Mouse (Mus musculus) neural tube, embryonic 15.5 days (tissue): Measurements from ENCODE around the gene Cenpf. TPM values are rescaled to one million over a fixed set of nuclear protein-coding genes. Genes with fewer than 3 reads are reported as not detected.

Source experiments
- ATAC-seq: fragments of 200-750 bp; cut with Nextera tagmentation; 2 replicates; pipeline ENCODE4 v1.8.0; 2017; ENCODE audit warnings: mild to moderate bottlenecking, moderate TSS enrichment, moderate library complexity; ENCODE audit not compliant: low FRiP score
- H3K27ac ChIP-seq: fragments of 300-500 bp; sonication (generic); replicated peaks from 2 replicates; pipeline ENCODE4 v1.5.1; 2015; ENCODE audit warnings: mild to moderate bottlenecking, inconsistent platforms
- H3K27me3 ChIP-seq: fragments of 300-500 bp; sonication (generic); replicated peaks from 2 replicates; pipeline ENCODE4 v1.6.1; 2015; ENCODE audit warnings: inconsistent platforms
- H3K36me3 ChIP-seq: fragments of 300-500 bp; sonication (generic); 2 replicates; pipeline ENCODE4 v1.6.1; 2015; ENCODE audit warnings: inconsistent platforms
- H3K4me1 ChIP-seq: fragments of 300-500 bp; sonication (generic); 2 replicates; pipeline ENCODE4 v1.6.1; 2015; ENCODE audit warnings: inconsistent platforms
- H3K4me2 ChIP-seq: fragments of 300-500 bp; sonication (generic); 2 replicates; pipeline ENCODE4 v1.6.1; 2015; ENCODE audit warnings: inconsistent platforms, mild to moderate bottlenecking, moderate library complexity
- H3K4me3 ChIP-seq: fragments of 300-500 bp; sonication (generic); replicated peaks from 2 replicates; pipeline ENCODE4 v1.5.1; 2015; ENCODE audit warnings: mild to moderate bottlenecking, inconsistent platforms
- H3K9ac ChIP-seq: fragments of 300-500 bp; sonication (generic); replicated peaks from 2 replicates; pipeline ENCODE4 v1.6.1; 2015; ENCODE audit warnings: mild to moderate bottlenecking, inconsistent platforms
- H3K9me3 ChIP-seq: fragments of 300-500 bp; sonication (generic); replicated peaks from 2 replicates; pipeline ENCODE4 v1.6.1; 2016; ENCODE audit warnings: inconsistent platforms
- WGBS: fragments of 180-500 bp; shearing (Covaris S2); methylation state at CpG from one replicate; pipeline ENCODE4 v1.1.7; 2015; ENCODE audit warnings: mixed read lengths; 5-methylcytosine and 5-hydroxymethylcytosine counted together
- polyA plus RNA-seq: library from polyadenylated mRNA; unstranded; fragments of >200 nt; fragmentation: Nextera tagmentation; extraction: Ambion mirVana; gene quantifications from 2 replicates; pipeline ENCODE4 v1.2.1, GENCODE M21; 2015

Gene Cenpf
- polyA plus RNA-seq, 1 experiment from 2014 or later, result 11.2 TPM

DNA sequence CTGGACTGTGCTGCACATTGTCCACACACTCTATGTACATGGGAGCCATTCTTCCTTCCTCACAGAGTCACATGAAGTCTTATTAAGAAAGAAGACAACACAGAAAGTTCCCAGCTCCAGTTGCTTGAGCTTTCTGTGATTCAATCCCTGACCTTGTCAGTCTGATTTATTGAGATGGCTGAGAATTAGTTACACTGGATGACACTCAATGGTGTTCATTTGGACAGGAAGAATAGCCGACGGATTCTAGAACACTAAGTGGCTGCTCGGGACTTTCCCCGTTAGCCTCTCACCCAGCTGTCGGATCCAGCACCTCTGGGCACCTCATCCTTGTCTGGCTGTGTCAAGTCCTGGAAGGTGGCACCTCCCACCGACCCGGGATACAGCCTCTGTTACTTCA, 63.1 kb downstream of the Cenpf start:
- H3K4me1 ChIP-seq, result no peaks in the 10 kb centered on the region
- H3K36me3 ChIP-seq, result no peaks in the 10 kb centered on the region
- H3K27me3 ChIP-seq, result no peaks in the 10 kb centered on the region
- H3K27ac ChIP-seq, result no peak overlapping the region
- no peak overlapping the region for H3K9ac ChIP-seq
- H3K9me3 ChIP-seq, result no peaks in the 10 kb centered on the region
- WGBS, result 21% methylated on average over 7 of the region's 7 CpGs
- H3K4me2 ChIP-seq, result no peak overlapping the region
- no peak for ATAC-seq
- no peak overlapping the region for H3K4me3 ChIP-seq

DNA sequence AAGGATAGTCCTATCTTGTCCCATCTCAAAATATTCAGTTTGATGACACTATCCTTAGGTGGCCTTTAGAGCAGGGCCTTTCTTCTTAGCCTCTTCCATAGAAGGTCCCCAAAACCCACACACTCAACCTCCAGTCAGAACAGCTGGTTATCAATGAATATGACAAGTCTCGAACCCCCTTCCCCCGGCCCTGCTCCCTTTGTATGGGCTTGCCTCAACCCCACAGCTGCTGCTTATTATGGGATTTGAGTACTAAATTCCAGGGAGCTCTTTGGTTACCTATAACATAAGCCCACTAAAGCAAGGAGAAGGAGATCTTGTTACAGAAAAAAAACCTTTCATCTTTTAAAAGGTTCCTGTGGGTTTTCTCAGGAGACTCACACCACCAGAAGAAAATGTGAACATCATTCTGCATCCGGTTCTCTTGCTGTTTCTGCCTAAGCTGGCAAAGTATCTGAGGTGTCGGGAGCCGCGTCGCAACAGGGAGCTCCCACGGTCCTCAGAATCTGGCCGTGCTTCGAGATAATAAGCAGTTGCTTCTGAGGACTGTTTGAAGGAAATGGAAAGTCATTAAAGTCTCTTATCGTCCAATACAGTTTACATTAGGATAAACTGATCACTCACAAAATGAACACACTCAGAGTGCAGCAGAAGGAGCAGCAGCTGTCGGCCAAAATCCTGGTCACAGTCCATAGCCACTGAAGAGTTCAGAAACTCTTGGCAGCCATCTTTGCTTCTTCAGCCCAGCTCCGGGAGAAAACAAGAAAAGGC, 68.7 kb downstream of the Cenpf start:
- Histone ChIP-seq H3K4me1 (no peaks in the 10 kb centered on the region), H3K27me3 (no peaks in the 10 kb centered on the region), H3K27ac (no peak overlapping the region), H3K36me3 (no peaks in the 10 kb centered on the region), H3K9me3 (no peaks in the 10 kb centered on the region), H3K4me2 (no peak overlapping the region), H3K9ac (no peak overlapping the region), H3K4me3 (no peak overlapping the region)
- WGBS, result 74% methylated on average over 13 of the region's 13 CpGs
- ATAC-seq, result no peak

DNA sequence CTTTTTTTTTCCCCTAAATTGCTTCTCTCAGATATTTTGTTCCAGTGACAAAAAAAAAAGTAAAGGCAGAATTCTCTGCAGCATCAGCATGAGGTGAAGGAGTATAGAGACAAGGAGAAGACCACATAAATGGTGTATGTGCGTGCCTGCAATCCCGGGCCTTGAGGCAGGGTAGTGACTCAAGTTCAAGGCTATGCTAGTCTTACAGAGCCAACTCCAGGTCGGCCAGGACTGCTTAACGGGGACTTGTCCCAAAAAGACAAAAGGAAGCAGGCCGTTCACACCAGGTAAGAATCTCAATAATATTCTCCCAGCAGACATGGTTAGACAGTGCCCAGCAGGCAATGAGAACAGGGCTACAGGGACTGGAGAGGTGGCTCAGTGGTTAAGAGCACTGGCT, 70.5 kb downstream of the Cenpf start:
- Histone ChIP-seq H3K27ac (no peak overlapping the region), H3K9ac (no peak overlapping the region), H3K9me3 (no peaks in the 10 kb centered on the region), H3K36me3 (no peaks in the 10 kb centered on the region), H3K4me1 (no peaks in the 10 kb centered on the region), H3K4me2 (no peak overlapping the region), H3K4me3 (no peak overlapping the region), H3K27me3 (no peaks in the 10 kb centered on the region)
- ATAC-seq, result no peak
- WGBS, result 88% methylated on average over 5 of the region's 5 CpGs

DNA sequence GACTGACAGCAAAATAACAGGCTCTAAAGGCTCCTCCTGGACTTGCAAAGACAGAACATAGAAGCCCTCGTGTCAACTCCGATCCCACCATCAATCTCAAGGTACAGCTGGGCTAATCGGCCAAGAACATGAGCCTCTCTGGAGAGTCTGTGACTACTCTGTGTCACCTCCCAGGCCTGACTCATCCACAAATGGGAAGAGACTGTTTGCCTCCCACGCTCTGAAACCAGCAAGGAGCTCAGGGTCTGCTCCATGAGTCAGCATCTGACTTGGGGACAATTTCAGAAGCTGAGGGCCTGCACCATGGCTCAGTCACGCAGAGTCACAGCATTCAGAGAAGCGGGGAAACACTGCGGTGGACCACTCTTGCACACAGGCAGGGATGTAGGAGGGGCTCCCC, 72.6 kb downstream of the Cenpf start:
- H3K27ac ChIP-seq, result no peak overlapping the region
- no peaks in the 10 kb centered on the region for H3K27me3 ChIP-seq
- ATAC-seq, result no peak
- H3K4me1 ChIP-seq, result no peaks in the 10 kb centered on the region
- H3K4me3 ChIP-seq, result no peak overlapping the region
- H3K9ac ChIP-seq, result no peak overlapping the region
- 92% methylated on average over 7 of the region's 7 CpGs for WGBS
- no peaks in the 10 kb centered on the region for H3K9me3 ChIP-seq
- no peaks in the 10 kb centered on the region for H3K36me3 ChIP-seq
- no peak overlapping the region for H3K4me2 ChIP-seq

DNA sequence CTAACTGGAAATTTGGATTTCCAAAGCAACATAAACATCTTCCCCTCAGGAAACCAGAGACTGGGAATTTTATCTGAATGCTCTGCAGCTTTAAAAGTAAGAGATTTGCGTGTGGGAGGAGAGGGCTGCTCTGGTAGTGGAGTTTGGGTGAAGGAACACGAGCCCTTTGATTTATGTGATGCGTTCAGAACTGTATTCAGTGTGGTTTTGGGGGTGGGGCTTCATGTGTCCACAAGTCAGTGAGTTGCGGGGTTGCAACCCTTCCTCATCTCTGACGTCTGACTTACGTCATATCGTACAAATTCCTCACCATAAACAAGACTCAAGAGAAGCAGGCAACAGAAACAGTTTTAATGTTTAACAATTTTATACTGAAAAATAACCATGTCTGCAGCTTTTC, 74.8 kb downstream of the Cenpf start:
- H3K4me3 ChIP-seq, result no peak overlapping the region
- no peaks in the 10 kb centered on the region for H3K4me1 ChIP-seq
- WGBS, result 67% methylated on average over 7 of the region's 7 CpGs
- no peak overlapping the region for H3K9ac ChIP-seq
- no peak overlapping the region for H3K27ac ChIP-seq
- no peaks in the 10 kb centered on the region for H3K9me3 ChIP-seq
- H3K4me2 ChIP-seq, result no peak overlapping the region
- ATAC-seq, result no peak
- no peaks in the 10 kb centered on the region for H3K36me3 ChIP-seq
- no peaks in the 10 kb centered on the region for H3K27me3 ChIP-seq

DNA sequence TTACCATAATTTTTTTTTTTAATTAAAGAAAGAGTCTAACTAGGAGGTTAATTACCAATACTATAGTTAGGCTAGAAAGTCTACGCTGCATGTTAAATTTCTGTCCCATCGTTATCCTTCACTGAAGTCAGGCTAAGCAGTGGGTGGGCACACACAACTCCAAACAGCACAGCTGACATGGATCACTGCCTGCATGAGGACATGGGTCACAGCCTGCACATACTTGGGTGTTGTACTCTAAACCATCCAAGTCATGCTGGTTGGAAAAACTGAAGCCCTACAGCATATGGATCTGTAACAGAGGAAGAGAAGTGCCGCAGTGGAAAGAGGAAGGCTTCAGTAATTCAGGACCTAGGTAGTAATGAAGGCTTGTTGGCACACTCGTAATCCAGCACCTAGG, 76.1 kb downstream of the Cenpf start:
- 83% methylated on average over 4 of the region's 4 CpGs for WGBS
- Histone ChIP-seq H3K27me3 (no peaks in the 10 kb centered on the region), H3K36me3 (no peaks in the 10 kb centered on the region), H3K9me3 (no peaks in the 10 kb centered on the region), H3K27ac (no peak overlapping the region), H3K4me2 (no peak overlapping the region), H3K4me3 (no peak overlapping the region), H3K4me1 (no peaks in the 10 kb centered on the region), H3K9ac (no peak overlapping the region)
- ATAC-seq, result no peak

DNA sequence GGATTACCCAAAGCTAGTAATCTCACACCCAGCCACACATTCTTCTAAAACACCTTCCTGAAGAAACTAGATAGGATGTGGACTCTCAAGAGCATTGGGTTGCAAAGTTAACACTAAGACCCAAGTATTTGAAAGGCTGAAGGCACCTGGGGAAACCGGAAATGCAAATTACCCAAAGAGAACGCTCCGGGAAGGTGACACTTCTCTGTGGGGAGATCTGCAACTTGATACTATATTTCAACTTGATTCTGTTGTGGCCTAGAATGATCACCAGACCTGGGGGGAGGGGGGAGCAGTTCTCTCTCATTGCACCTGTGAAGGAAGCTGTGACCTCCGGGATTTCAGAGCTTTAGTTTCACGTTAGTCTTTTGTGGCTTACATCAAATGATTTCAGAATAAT, 79.2 kb downstream of the Cenpf start:
- WGBS, result 38% methylated on average over 5 of the region's 5 CpGs
- Histone ChIP-seq H3K27me3 (no peaks in the 10 kb centered on the region), H3K9ac (no peak overlapping the region), H3K4me2 (no peak overlapping the region), H3K36me3 (no peaks in the 10 kb centered on the region), H3K27ac (no peak overlapping the region), H3K9me3 (no peaks in the 10 kb centered on the region), H3K4me1 (no peaks in the 10 kb centered on the region), H3K4me3 (no peak overlapping the region)
- no peak for ATAC-seq

DNA sequence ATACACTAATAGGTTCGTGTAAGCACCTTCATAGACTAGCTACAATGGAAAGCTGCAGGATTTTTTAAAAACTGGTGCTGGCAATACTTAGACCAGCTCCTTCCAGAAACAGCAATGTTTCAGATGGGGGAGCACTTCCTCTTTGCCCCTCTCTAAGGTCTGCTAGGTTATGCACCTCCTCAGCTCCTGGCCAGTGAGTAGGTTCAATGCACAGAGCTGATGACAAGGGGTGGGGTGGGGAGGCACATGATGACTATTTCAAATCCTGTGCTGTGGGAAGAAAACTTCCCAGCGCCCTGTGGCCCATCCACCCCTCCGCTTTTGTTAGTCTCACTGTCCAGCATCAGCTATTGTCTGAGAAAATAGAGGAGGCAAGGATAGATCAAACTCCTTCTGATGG, 79.8 kb downstream of the Cenpf start:
- ATAC-seq, result no peak
- no peak overlapping the region for H3K4me3 ChIP-seq
- H3K27me3 ChIP-seq, result no peaks in the 10 kb centered on the region
- no peaks in the 10 kb centered on the region for H3K4me1 ChIP-seq
- H3K4me2 ChIP-seq, result no peak overlapping the region
- 75% methylated on average over 3 of the region's 3 CpGs for WGBS
- no peaks in the 10 kb centered on the region for H3K9me3 ChIP-seq
- no peak overlapping the region for H3K9ac ChIP-seq
- H3K36me3 ChIP-seq, result no peaks in the 10 kb centered on the region
- H3K27ac ChIP-seq, result no peak overlapping the region

DNA sequence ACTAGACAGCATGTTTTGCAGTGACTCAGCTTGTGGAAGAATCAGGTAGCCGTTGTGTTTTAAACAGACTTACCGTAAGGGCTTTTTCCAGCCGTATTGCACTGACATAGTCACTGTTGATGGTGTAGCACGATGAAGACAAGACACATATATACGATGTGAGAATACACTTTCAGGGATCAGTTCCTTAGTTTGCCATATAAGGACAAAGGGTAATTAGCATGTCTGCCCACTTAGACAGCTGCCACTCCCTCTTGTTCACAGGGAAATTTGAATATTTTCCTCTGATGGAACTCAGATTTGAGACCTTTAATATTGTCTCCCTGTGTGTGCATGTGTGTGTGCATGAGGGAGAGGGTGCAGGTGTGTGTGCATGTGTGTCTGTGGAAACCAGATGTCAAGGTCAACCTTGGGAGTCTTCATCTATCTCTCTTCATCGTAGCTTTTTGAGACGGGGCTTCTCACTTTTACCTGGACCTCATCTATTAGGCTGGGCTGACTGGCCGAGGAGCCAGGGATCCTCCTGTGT, 82.2 kb downstream of the Cenpf start:
- H3K9me3 ChIP-seq, result no peaks in the 10 kb centered on the region
- no peak overlapping the region for H3K4me3 ChIP-seq
- no peak overlapping the region for H3K27ac ChIP-seq
- 93% methylated on average over 8 of the region's 8 CpGs for WGBS
- H3K27me3 ChIP-seq, result no peaks in the 10 kb centered on the region
- H3K4me1 ChIP-seq, result no peaks in the 10 kb centered on the region
- no peaks in the 10 kb centered on the region for H3K36me3 ChIP-seq
- H3K9ac ChIP-seq, result no peak overlapping the region
- no peak for ATAC-seq
- H3K4me2 ChIP-seq, result no peak overlapping the region

DNA sequence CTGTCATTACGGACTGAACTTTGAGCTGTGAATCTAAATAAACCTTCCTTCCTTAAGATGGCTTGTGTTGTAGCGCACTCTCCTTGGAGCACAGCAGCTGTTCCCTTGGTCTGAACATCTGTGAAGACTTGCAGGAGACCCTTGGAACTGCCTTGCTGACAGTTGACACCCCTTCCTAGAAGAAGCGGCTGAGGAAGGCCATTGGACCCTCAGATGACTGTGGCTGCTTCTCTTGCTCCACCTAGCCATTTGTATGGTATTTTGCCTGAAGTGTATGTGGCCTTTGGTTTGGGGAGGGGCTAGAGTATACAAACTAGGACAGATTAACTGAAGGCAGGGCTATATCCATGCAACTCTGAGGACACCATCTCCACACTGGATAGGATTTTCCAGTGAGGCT, 90.8 kb downstream of the Cenpf start:
- Histone ChIP-seq H3K9me3 (no peaks in the 10 kb centered on the region), H3K27ac (no peak overlapping the region), H3K4me2 (no peak overlapping the region), H3K27me3 (no peaks in the 10 kb centered on the region), H3K4me1 (no peaks in the 10 kb centered on the region), H3K4me3 (no peak overlapping the region), H3K36me3 (no peaks in the 10 kb centered on the region), H3K9ac (no peak overlapping the region)
- 90% methylated on average over 3 of the region's 3 CpGs for WGBS
- ATAC-seq, result no peak
